Mouse (Mus musculus): ENCODE measurements around the gene Mpeg1. TPM values are rescaled to one million over a fixed set of nuclear protein-coding genes. Genes with fewer than 3 reads are reported as not detected.

Mpeg1 gene
- polyA plus RNA-seq, 1 experiment from 2014 or later, result 2.2 TPM

- Histone ChIP-seq H3K27me3 (replicated peaks; ENCODE audit: control insufficient read depth, insufficient read depth, low read length) (no peaks in the 10 kb centered on the region), H3K4me3 (ENCODE audit: low read depth, low read length) (peak overlapping the region; percentile 61; the same call in 1 of the 2 replicates), H3K9me3 (ENCODE audit: control insufficient read depth) (no peaks in the 10 kb centered on the region), H3K4me2 (replicated peaks; ENCODE audit: low read depth) (peak overlapping the region; percentile 100), H3K36me3 (ENCODE audit: control insufficient read depth, insufficient read depth) (no peaks in the 10 kb centered on the region), H3K9ac (ENCODE audit: low read depth, low read length) (no peak overlapping the region), H3K27ac (ENCODE audit: low read depth, low read length) (no peak overlapping the region), H3K4me1 (replicated peaks; ENCODE audit: control insufficient read depth, insufficient read depth, low read length) (0 out of 2 replicates have a peak, but pooled peaks cover 7% of the 10 kb centered on the region)
- no peak for ATAC-seq
- 57% methylated on average over 1 of the region's 1 CpGs for WGBS
- TF ChIP-seq CTCF (IDR thresholded peaks at IDR 0.05; ENCODE audit: low read depth), result no peak
These were observed 38.4 kb downstream of the Mpeg1 start for GRCm38 (mm10) chr19:12498941-12499340.

- ATAC-seq, result no peak
- H3K4me3 ChIP-seq (ENCODE audit: low read depth, low read length), result peak overlapping the region; percentile 61
- H3K9me3 ChIP-seq (ENCODE audit: control insufficient read depth), result no peaks in the 10 kb centered on the region
- 0 out of 2 replicates have a peak overlapping the region, but pooled peaks have one; percentile 68 for H3K9ac ChIP-seq (ENCODE audit: low read depth, low read length)
- peak overlapping the region; percentile 100 for H3K4me2 ChIP-seq (replicated peaks; ENCODE audit: low read depth)
- TF ChIP-seq CTCF (IDR thresholded peaks at IDR 0.05; ENCODE audit: low read depth), result no peak
- 24% methylated on average over 2 of the region's 2 CpGs for WGBS
- H3K27me3 ChIP-seq (replicated peaks; ENCODE audit: control insufficient read depth, insufficient read depth, low read length), result no peaks in the 10 kb centered on the region
- no peaks in the 10 kb centered on the region for H3K36me3 ChIP-seq (ENCODE audit: control insufficient read depth, insufficient read depth)
- H3K27ac ChIP-seq (ENCODE audit: low read depth, low read length), result no peak overlapping the region
- 0 out of 2 replicates have a peak, but pooled peaks cover 7% of the 10 kb centered on the region for H3K4me1 ChIP-seq (replicated peaks; ENCODE audit: control insufficient read depth, insufficient read depth, low read length)
These were observed 38.9 kb downstream of the Mpeg1 start for GRCm38 (mm10) chr19:12499485-12499884.

GRCm38 (mm10) chr19:12500124-12500523 is 39.5 kb downstream of the Mpeg1 start:
- no peak overlapping the region; the same call in 1 of the 2 replicates for H3K27ac ChIP-seq (ENCODE audit: low read depth, low read length)
- no peaks in the 10 kb centered on the region for H3K36me3 ChIP-seq (ENCODE audit: control insufficient read depth, insufficient read depth)
- H3K9me3 ChIP-seq (ENCODE audit: control insufficient read depth), result no peaks in the 10 kb centered on the region
- H3K4me2 ChIP-seq (replicated peaks; ENCODE audit: low read depth), result peak overlapping the region; percentile 100
- no peaks in the 10 kb centered on the region for H3K27me3 ChIP-seq (replicated peaks; ENCODE audit: control insufficient read depth, insufficient read depth, low read length)
- H3K9ac ChIP-seq (ENCODE audit: low read depth, low read length), result 0 out of 2 replicates have a peak overlapping the region, but pooled peaks have one; percentile 68
- H3K4me1 ChIP-seq (replicated peaks; ENCODE audit: control insufficient read depth, insufficient read depth, low read length), result 0 out of 2 replicates have a peak, but pooled peaks cover 7% of the 10 kb centered on the region
- no peak for TF ChIP-seq CTCF (IDR thresholded peaks at IDR 0.05; ENCODE audit: low read depth)
- ATAC-seq, result no peak
- WGBS, result 11% methylated on average over 3 of the region's 3 CpGs
- peak overlapping the region; percentile 61 for H3K4me3 ChIP-seq (ENCODE audit: low read depth, low read length)

- H3K9ac ChIP-seq (ENCODE audit: low read depth, low read length), result peak overlapping the region; percentile 68
- H3K27ac ChIP-seq (ENCODE audit: low read depth, low read length), result peak overlapping the region; percentile 81
- H3K36me3 ChIP-seq (ENCODE audit: control insufficient read depth, insufficient read depth), result no peaks in the 10 kb centered on the region
- no peaks in the 10 kb centered on the region for H3K27me3 ChIP-seq (replicated peaks; ENCODE audit: control insufficient read depth, insufficient read depth, low read length)
- ATAC-seq, result peak; percentile 55
- WGBS, result under 1% methylated on average over 38 of the region's 38 CpGs
- peak; percentile 33 for TF ChIP-seq CTCF (IDR thresholded peaks at IDR 0.05; ENCODE audit: low read depth)
- 0 out of 2 replicates have a peak, but pooled peaks cover 7% of the 10 kb centered on the region for H3K4me1 ChIP-seq (replicated peaks; ENCODE audit: control insufficient read depth, insufficient read depth, low read length)
- peak overlapping the region; percentile 100 for H3K4me2 ChIP-seq (replicated peaks; ENCODE audit: low read depth)
- peak overlapping the region; percentile 61 for H3K4me3 ChIP-seq (ENCODE audit: low read depth, low read length)
- no peaks in the 10 kb centered on the region for H3K9me3 ChIP-seq (ENCODE audit: control insufficient read depth)
These were observed 40.3 kb downstream of the Mpeg1 start for GRCm38 (mm10) chr19:12500881-12501311.

- Histone ChIP-seq H3K9me3 (ENCODE audit: control insufficient read depth) (no peaks in the 10 kb centered on the region), H3K27me3 (replicated peaks; ENCODE audit: control insufficient read depth, insufficient read depth, low read length) (no peaks in the 10 kb centered on the region), H3K4me3 (ENCODE audit: low read depth, low read length) (peak within 1 kb of the TSS; percentile 61), H3K4me2 (replicated peaks; ENCODE audit: low read depth) (peak within 1 kb of the TSS; percentile 100), H3K36me3 (ENCODE audit: control insufficient read depth, insufficient read depth) (no peaks in the 10 kb centered on the region), H3K27ac (ENCODE audit: low read depth, low read length) (peak within 1 kb of the TSS; percentile 81), H3K4me1 (replicated peaks; ENCODE audit: control insufficient read depth, insufficient read depth, low read length) (0 out of 2 replicates have a peak, but pooled peaks cover 7% of the 10 kb centered on the region), H3K9ac (ENCODE audit: low read depth, low read length) (peak within 1 kb of the TSS; percentile 68)
- peak; percentile 94 for ATAC-seq
- TF ChIP-seq CTCF (IDR thresholded peaks at IDR 0.05; ENCODE audit: low read depth), result peak; percentile 98
- WGBS, result under 1% methylated on average over 80 of the region's 80 CpGs
These were observed 41.1 kb downstream of the Mpeg1 start, which contains the start of gene Dtx4 for GRCm38 (mm10) chr19:12501370-12502347. TSS of gene Dtx4 (minus strand) at chr19:12501454.

- no peak for ATAC-seq
- no peak overlapping the region for H3K4me2 ChIP-seq (replicated peaks; ENCODE audit: low read depth)
- no peaks in the 10 kb centered on the region for H3K36me3 ChIP-seq (ENCODE audit: control insufficient read depth, insufficient read depth)
- no peaks in the 10 kb centered on the region for H3K27me3 ChIP-seq (replicated peaks; ENCODE audit: control insufficient read depth, insufficient read depth, low read length)
- H3K9me3 ChIP-seq (ENCODE audit: control insufficient read depth), result no peaks in the 10 kb centered on the region
- H3K27ac ChIP-seq (ENCODE audit: low read depth, low read length), result no peak overlapping the region
- H3K4me1 ChIP-seq (replicated peaks; ENCODE audit: control insufficient read depth, insufficient read depth, low read length), result 0 out of 2 replicates have a peak, but pooled peaks cover 7% of the 10 kb centered on the region
- 61% methylated on average over 7 of the region's 7 CpGs for WGBS
- H3K4me3 ChIP-seq (ENCODE audit: low read depth, low read length), result no peak overlapping the region
- no peak for TF ChIP-seq CTCF (IDR thresholded peaks at IDR 0.05; ENCODE audit: low read depth)
- no peak overlapping the region for H3K9ac ChIP-seq (ENCODE audit: low read depth, low read length)
These were observed 42.2 kb downstream of the Mpeg1 start for GRCm38 (mm10) chr19:12502756-12503155.

All from intestine, postnatal 0 days (tissue).